Mouse (Mus musculus) neural tube, embryonic 15.5 days (tissue): ENCODE measurements around the gene Gm37240. TPM values are rescaled to one million over a fixed set of nuclear protein-coding genes. Genes with fewer than 3 reads are reported as not detected.

Experiments
- ATAC-seq: fragments of 200-750 bp; cut with Nextera tagmentation; 2 replicates; pipeline ENCODE4 v1.8.0; 2017; ENCODE audit warnings: mild to moderate bottlenecking, moderate TSS enrichment, moderate library complexity; ENCODE audit not compliant: low FRiP score
- H3K27ac ChIP-seq: fragments of 300-500 bp; sonication (generic); replicated peaks from 2 replicates; pipeline ENCODE4 v1.5.1; 2015; ENCODE audit warnings: mild to moderate bottlenecking, inconsistent platforms
- H3K27me3 ChIP-seq: fragments of 300-500 bp; sonication (generic); replicated peaks from 2 replicates; pipeline ENCODE4 v1.6.1; 2015; ENCODE audit warnings: inconsistent platforms
- H3K36me3 ChIP-seq: fragments of 300-500 bp; sonication (generic); 2 replicates; pipeline ENCODE4 v1.6.1; 2015; ENCODE audit warnings: inconsistent platforms
- H3K4me1 ChIP-seq: fragments of 300-500 bp; sonication (generic); 2 replicates; pipeline ENCODE4 v1.6.1; 2015; ENCODE audit warnings: inconsistent platforms
- H3K4me2 ChIP-seq: fragments of 300-500 bp; sonication (generic); 2 replicates; pipeline ENCODE4 v1.6.1; 2015; ENCODE audit warnings: inconsistent platforms, mild to moderate bottlenecking, moderate library complexity
- H3K4me3 ChIP-seq: fragments of 300-500 bp; sonication (generic); replicated peaks from 2 replicates; pipeline ENCODE4 v1.5.1; 2015; ENCODE audit warnings: mild to moderate bottlenecking, inconsistent platforms
- H3K9ac ChIP-seq: fragments of 300-500 bp; sonication (generic); replicated peaks from 2 replicates; pipeline ENCODE4 v1.6.1; 2015; ENCODE audit warnings: mild to moderate bottlenecking, inconsistent platforms
- H3K9me3 ChIP-seq: fragments of 300-500 bp; sonication (generic); replicated peaks from 2 replicates; pipeline ENCODE4 v1.6.1; 2016; ENCODE audit warnings: inconsistent platforms
- WGBS: fragments of 180-500 bp; shearing (Covaris S2); methylation state at CpG from one replicate; pipeline ENCODE4 v1.1.7; 2015; ENCODE audit warnings: mixed read lengths; 5-methylcytosine and 5-hydroxymethylcytosine counted together
- polyA plus RNA-seq: library from polyadenylated mRNA; unstranded; fragments of >200 nt; fragmentation: Nextera tagmentation; extraction: Ambion mirVana; gene quantifications from 2 replicates; pipeline ENCODE4 v1.2.1, GENCODE M21; 2015

The Gm37240 gene
- polyA plus RNA-seq, 1 experiment from 2014 or later: 0.99 TPM

DNA sequence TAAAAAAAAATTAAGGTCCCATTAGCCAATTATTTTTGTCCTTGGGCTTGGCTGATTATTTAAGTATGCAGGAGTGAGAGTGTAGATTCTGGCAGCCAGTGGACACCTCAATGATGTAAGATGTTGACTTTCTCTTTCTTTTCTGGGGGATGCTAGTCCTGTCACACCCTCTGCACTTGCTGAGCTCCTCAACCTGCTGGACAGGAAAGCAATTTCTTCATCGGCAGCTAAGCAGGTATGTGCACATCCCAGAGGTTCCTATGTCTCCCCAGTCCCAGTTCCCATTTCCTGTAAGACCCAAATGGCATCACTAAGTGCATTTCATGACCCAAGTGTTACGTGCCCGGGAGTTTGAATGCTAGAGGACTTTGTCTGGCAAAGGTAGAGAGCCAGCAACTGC is 242.5 kb downstream of the Gm37240 start:
- Histone ChIP-seq H3K4me1 (no peaks in the 10 kb centered on the region), H3K27me3 (no peaks in the 10 kb centered on the region), H3K4me2 (no peak overlapping the region), H3K36me3 (no peaks in the 10 kb centered on the region), H3K9ac (no peak overlapping the region), H3K9me3 (no peaks in the 10 kb centered on the region), H3K27ac (no peak overlapping the region), H3K4me3 (no peak overlapping the region)
- ATAC-seq: no peak
- 88% methylated on average over 3 of the region's 3 CpGs for WGBS

DNA sequence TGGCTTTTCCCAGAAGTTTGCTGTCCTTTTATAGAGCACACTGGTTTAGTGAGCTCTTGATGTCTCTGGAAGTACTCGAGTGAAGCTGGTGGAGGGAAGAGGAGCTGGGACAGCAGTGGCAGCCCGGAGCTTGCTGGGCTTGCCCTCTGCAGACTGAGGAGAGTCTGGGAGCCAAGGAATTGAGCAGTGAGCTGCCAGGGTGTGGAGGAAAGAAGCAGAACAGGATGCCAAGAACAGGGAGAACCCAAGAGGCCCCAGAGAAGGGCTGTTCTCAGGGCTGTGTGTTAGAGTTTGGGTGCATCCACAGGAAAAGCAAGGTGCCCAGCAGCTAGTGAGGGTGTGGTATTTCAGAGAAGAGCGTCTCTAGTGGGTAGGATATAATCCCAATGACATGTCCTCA is 245.6 kb downstream of the Gm37240 start:
- no peaks in the 10 kb centered on the region for H3K4me1 ChIP-seq
- no peaks in the 10 kb centered on the region for H3K9me3 ChIP-seq
- H3K9ac ChIP-seq: no peak overlapping the region
- no peak for ATAC-seq
- H3K27ac ChIP-seq: no peak overlapping the region
- 84% methylated on average over 3 of the region's 3 CpGs for WGBS
- H3K4me2 ChIP-seq: no peak overlapping the region
- H3K27me3 ChIP-seq: no peaks in the 10 kb centered on the region
- no peak overlapping the region for H3K4me3 ChIP-seq
- no peaks in the 10 kb centered on the region for H3K36me3 ChIP-seq

DNA sequence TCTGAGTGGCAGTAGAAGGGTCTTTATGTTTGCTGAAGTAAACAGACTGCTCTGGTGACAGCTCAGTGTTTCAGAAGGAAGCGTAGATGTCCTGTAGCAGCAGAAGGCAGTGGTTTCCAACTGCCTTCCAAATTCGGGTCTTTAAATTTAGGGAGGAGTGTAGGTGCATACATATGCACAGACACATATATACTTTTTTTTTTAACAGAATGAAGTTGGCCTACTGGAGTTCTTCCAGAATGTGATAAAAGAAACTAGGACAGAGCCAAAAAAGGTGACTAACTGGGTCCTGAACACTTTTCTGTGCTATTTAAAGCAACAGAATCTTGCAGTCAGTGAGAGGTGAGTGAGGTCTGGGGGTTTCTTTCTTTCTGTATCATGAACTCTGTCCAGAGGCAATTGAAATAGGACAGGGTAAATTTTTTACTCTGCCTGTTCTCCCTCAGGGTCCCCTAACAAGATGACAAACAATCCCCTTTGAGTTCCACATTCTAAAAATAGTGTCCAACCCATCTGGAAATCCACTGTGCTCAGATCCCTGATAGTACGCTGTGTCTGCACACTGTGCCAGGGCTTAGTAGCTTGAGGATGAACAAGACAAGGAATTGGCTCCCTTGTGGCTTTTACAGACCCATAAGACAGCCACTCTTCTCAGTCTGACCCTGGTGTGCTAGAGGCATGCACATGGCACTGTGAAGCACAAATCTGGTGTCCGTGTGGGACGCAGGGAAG is 250.4 kb downstream of the Gm37240 start:
- no peaks in the 10 kb centered on the region for H3K36me3 ChIP-seq
- no peak overlapping the region for H3K27ac ChIP-seq
- no peak for ATAC-seq
- no peak overlapping the region for H3K4me3 ChIP-seq
- H3K27me3 ChIP-seq: no peaks in the 10 kb centered on the region
- no peaks in the 10 kb centered on the region for H3K4me1 ChIP-seq
- no peaks in the 10 kb centered on the region for H3K9me3 ChIP-seq
- WGBS: 99% methylated on average over 5 of the region's 5 CpGs
- no peak overlapping the region for H3K9ac ChIP-seq
- H3K4me2 ChIP-seq: no peak overlapping the region

DNA sequence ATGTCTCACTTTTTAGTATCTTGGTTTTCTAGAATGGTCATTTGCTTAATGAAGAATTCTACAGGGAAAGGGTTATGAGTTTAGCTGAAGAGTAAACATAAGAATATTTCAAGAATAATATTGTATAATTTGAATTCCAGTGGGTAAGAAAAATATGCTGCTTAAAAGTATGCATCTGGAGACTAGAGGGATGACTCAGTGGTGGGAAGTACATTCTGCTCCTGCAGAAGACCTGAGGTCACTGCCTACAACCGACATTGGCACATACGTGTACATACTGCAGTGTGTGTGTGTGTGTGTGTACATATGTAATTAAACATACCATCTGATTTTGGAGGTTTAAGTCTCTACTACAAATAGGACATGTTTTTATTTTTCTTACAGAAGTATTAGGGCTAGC is 251.7 kb downstream of the Gm37240 start:
- Histone ChIP-seq H3K4me2 (no peak overlapping the region), H3K4me3 (no peak overlapping the region), H3K36me3 (no peaks in the 10 kb centered on the region), H3K4me1 (no peaks in the 10 kb centered on the region), H3K27me3 (no peaks in the 10 kb centered on the region), H3K9ac (no peak overlapping the region), H3K27ac (no peak overlapping the region), H3K9me3 (no peaks in the 10 kb centered on the region)
- no peak for ATAC-seq
- WGBS: 95% methylated on average over 2 of the region's 2 CpGs

DNA sequence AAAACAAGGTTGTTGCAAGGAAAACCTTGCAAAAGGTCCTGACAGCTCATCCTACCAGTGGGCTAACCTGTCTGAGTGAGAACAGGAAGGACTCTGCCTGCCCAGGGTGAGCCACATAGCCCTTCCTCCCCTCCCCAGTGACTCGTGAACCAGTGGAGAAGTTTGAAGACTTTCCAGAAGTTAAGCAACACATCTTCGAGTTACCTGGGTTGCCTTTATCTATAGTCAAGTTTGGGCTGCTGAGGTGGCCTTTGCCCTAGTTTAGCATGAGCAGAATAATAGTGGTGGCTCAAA is 252.2 kb downstream of the Gm37240 start:
- Histone ChIP-seq H3K4me2 (no peak overlapping the region), H3K27me3 (no peaks in the 10 kb centered on the region), H3K9me3 (no peaks in the 10 kb centered on the region), H3K4me3 (no peak overlapping the region), H3K4me1 (no peaks in the 10 kb centered on the region), H3K27ac (no peak overlapping the region), H3K36me3 (no peaks in the 10 kb centered on the region), H3K9ac (no peak overlapping the region)
- ATAC-seq: no peak
- 78% methylated on average over 2 of the region's 2 CpGs for WGBS

DNA sequence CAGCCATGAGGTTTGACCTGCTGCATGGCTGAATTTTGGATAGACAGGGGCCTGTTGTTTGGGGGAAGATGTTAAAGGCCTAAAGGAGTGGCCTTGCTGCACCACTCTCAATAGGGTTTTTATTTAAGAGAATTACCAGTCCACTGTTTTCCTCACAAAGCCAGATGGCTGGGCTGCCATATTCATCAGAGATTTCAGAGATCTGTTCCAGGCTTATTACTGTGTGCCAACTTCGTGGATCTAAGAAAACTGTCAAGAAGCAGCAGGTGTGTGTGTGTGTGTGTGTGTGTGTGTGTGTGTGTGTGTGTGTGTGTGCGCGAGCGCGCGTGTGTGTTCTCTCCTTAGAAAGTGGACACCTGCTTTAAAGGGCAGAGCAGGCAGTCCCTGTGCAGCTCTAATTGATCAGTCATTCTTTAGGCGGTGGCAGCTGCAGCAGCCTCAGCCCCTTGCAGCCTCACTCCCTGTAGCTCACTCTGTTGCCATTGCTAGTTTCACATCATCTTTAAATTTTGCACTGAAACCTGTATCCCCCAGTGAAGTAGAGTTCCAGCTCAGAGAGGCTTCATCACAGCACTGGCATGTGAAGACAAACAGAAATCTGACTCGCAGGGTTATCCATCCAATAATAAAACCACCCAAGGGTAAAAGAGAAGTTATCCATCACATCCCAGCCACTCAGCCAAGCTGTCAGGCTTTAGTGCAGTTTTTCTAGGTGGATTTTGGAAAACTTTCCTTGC is 252.8 kb downstream of the Gm37240 start:
- Histone ChIP-seq H3K27ac (no peak overlapping the region), H3K4me1 (no peaks in the 10 kb centered on the region), H3K27me3 (no peaks in the 10 kb centered on the region), H3K36me3 (no peaks in the 10 kb centered on the region), H3K9me3 (no peaks in the 10 kb centered on the region), H3K4me3 (no peak overlapping the region), H3K4me2 (no peak overlapping the region), H3K9ac (no peak overlapping the region)
- 65% methylated on average over 8 of the region's 8 CpGs for WGBS
- ATAC-seq: no peak

DNA sequence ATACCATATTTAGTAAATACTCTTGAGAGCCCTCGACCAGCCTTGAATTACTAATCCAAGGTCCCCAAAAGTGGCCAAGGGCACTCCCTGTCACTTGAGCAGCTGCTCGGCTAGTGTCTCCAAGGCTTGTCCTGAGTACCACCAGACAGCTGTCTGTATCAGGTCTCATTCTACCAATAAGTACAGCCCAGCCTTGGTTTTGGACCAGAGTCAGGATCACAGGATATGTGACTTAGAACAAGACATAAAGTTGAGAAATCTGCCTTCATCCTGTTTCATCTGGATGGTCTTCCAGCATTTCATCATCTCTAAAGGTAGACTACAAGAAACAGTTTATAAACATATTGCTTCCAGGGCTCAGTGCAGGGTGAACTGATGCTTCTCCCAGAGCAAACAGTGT is 253.6 kb downstream of the Gm37240 start:
- no peak overlapping the region for H3K9ac ChIP-seq
- ATAC-seq: no peak
- no peaks in the 10 kb centered on the region for H3K9me3 ChIP-seq
- no peaks in the 10 kb centered on the region for H3K36me3 ChIP-seq
- H3K4me2 ChIP-seq: no peak overlapping the region
- H3K27ac ChIP-seq: no peak overlapping the region
- no peaks in the 10 kb centered on the region for H3K27me3 ChIP-seq
- WGBS: 98% methylated on average over 2 of the region's 2 CpGs
- H3K4me3 ChIP-seq: no peak overlapping the region
- no peaks in the 10 kb centered on the region for H3K4me1 ChIP-seq

DNA sequence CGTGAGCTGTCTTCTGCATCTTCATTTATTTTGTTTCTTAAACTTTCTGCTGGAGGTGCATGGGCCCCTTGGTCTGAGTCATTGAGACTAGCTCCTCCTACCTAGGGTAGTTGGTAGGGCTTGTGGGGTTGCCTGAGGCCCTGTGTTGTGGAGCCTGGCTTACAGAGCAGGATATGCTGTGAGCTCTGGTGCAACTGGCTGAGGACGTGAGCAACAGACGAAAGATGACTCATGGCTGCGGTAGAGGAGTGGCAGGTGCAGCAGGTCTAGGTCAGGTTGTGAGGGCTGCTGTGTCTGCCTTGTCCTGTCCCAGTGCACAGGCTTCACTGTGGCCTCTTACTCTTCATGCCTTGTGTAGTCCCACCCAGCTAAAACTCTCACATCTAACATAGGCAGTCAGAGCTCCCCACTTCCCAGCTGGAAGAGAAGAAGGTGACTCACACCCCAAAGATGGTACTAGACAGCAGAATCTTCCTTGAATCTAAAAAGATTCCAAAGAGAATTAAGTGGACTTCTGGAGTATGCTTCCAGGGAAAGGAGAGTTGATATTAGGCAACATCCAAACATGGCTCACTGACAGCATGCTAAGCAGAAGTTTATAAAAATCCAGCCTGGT is 257.3 kb downstream of the Gm37240 start:
- no peaks in the 10 kb centered on the region for H3K36me3 ChIP-seq
- 95% methylated on average over 4 of the region's 4 CpGs for WGBS
- H3K4me2 ChIP-seq: no peak overlapping the region
- H3K27me3 ChIP-seq: no peaks in the 10 kb centered on the region
- no peaks in the 10 kb centered on the region for H3K4me1 ChIP-seq
- H3K9me3 ChIP-seq: no peaks in the 10 kb centered on the region
- no peak overlapping the region for H3K4me3 ChIP-seq
- no peak for ATAC-seq
- H3K9ac ChIP-seq: no peak overlapping the region
- H3K27ac ChIP-seq: no peak overlapping the region

DNA sequence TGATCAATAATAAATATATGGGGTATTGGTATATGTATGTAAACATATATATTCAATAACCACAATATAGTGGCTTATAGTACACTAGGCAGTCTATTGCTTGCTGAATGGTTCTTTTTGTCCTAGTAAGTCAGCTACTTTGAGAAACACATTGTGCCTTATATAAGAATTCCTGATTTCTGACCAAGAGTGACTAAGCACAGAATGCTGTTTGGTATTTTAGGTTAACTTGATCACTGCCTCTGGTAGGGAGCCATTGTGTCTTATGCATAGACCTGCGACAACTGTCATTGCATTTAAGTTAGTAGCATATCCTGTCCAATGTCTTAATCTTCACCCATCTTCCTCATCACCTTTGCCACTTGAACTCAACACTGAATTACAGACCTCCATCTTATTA is 267.6 kb downstream of the Gm37240 start:
- 100% methylated on average over 1 of the region's 1 CpGs for WGBS
- H3K4me3 ChIP-seq: no peak overlapping the region
- no peak overlapping the region for H3K9ac ChIP-seq

DNA sequence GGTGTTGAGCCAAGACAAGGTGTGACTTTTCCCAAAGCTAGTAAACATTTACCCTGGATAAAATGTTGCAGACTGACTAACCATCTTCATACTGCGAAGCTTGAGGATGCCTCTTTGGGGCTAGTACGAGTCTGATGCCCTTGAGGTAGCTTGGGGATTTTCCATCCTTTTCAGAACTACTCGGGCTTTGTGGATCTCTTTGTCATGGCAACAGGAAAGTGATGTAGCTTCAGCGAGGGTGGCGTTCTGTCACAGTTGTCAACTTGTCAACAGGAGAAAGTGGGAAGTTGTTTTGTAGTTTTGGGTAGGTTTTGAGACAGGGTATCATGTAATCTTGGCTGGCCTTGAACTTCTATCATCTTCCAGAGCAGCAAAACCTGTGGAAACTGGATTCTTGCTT is 268.0 kb downstream of the Gm37240 start:
- Histone ChIP-seq H3K27me3 (no peaks in the 10 kb centered on the region), H3K36me3 (peaks cover 5% of the 10 kb centered on the region; the same call in 1 of the 2 replicates), H3K4me2 (no peak overlapping the region), H3K27ac (no peak overlapping the region), H3K4me3 (no peak overlapping the region), H3K9me3 (no peaks in the 10 kb centered on the region), H3K4me1 (no peaks in the 10 kb centered on the region), H3K9ac (no peak overlapping the region)
- WGBS: 91% methylated on average over 5 of the region's 5 CpGs
- ATAC-seq: no peak

More for the DNA sequence above, 267.6 kb downstream of the Gm37240 start:
- Histone ChIP-seq H3K27ac (no peak overlapping the region), H3K9me3 (no peaks in the 10 kb centered on the region), H3K36me3 (peaks cover 5% of the 10 kb centered on the region; the same call in 1 of the 2 replicates), H3K27me3 (no peaks in the 10 kb centered on the region), H3K4me1 (no peaks in the 10 kb centered on the region), H3K4me2 (no peak overlapping the region)
- no peak for ATAC-seq

DNA sequence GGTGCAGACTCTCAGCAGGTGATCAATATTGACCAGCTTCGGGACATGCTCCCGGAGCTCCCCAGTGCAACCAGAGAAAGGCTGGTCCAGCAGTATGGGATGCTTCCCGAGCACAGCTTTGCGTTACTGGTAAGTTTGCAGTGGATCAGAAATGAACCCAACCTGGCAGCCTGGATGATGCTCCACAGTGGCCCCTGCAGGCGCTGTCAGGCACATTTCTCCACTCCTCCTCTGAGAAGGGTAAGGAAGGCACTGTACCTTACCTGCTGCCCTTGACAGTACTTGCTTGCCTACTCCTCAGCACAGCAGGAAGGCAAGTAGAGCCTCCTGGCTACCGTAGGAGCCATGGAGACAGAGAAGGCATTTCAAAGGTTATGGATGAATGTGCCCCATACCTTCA is 268.4 kb downstream of the Gm37240 start:
- Histone ChIP-seq H3K27me3 (no peaks in the 10 kb centered on the region), H3K36me3 (peaks cover 5% of the 10 kb centered on the region; the same call in 1 of the 2 replicates), H3K4me1 (no peaks in the 10 kb centered on the region), H3K4me3 (no peak overlapping the region), H3K27ac (no peak overlapping the region), H3K9ac (no peak overlapping the region), H3K9me3 (no peaks in the 10 kb centered on the region), H3K4me2 (no peak overlapping the region)
- 77% methylated on average over 6 of the region's 6 CpGs for WGBS
- ATAC-seq: no peak

DNA sequence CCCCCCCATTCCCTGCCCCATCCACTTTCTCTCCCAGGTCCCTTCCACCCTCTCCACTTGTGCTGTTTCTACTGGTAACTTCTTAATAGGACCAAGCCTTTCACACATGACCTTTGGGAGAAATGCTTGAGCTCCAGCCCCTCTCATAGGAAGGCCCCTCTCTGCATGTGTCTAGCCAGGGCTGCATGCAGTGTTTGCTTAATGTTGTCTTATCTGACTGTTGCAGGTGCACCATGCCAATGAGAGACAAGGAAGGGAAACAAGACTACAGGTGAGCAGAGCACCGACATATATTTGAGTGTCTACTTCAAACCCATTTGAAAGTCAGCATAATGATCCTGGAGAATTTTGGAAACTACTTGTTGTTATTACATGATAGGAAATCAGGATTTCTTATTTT is 270.9 kb downstream of the Gm37240 start:
- peaks cover 5% of the 10 kb centered on the region; the same call in 1 of the 2 replicates for H3K36me3 ChIP-seq
- no peak for ATAC-seq

More for the DNA sequence above, 270.9 kb downstream of the Gm37240 start:
- Histone ChIP-seq H3K4me2 (no peak overlapping the region), H3K9me3 (no peaks in the 10 kb centered on the region), H3K4me1 (no peaks in the 10 kb centered on the region), H3K9ac (no peak overlapping the region), H3K27me3 (no peaks in the 10 kb centered on the region), H3K27ac (no peak overlapping the region), H3K4me3 (no peak overlapping the region)
- 97% methylated on average over 1 of the region's 1 CpGs for WGBS
